Mouse (Mus musculus): ENCODE data around the gene Stk11ip.

The Stk11ip gene

DNA sequence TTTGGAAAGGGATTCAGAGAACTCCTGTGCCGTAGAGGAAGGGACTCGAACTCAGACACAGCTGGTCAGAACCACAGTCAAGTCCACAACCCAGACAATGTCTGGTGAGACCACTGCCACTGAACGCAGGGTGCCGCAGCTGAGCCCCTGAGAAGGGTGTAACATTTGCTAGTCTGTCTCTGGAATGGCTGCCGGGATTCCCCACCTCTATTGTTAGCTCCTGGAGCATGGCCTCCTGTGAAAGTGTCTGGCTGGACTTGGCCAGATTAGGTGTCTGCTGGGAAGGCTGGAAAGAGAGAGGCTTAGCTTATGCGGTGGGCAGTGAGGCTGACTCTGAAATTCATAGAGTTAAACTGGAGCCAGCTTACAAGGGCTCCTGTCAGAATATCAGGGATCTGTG is 49.1 kb downstream of the Stk11ip start:
- no peak for DNase-seq (ENCODE audit: low read depth, low spot score)

DNA sequence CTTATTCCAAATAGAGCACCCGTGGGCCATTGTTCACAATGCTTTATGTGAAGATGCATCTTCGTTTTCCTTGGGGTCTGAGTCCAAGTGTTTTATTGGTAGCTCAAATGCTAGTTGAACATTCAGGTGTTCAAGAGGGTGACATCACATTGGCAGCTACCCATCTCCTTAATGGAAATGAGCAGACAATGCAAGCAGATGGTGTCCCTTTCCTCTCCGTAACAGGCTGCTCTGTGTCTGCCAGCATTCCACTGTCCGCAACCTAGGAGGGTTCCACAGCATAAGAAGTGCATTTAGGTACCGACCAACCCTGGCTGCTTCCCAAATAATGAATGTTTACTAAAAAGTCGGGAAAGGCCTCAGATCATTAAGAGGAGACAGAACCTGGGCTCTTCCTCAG is 51.4 kb downstream of the Stk11ip start:
- no peak for DNase-seq (ENCODE audit: low read depth, low spot score)

DNA sequence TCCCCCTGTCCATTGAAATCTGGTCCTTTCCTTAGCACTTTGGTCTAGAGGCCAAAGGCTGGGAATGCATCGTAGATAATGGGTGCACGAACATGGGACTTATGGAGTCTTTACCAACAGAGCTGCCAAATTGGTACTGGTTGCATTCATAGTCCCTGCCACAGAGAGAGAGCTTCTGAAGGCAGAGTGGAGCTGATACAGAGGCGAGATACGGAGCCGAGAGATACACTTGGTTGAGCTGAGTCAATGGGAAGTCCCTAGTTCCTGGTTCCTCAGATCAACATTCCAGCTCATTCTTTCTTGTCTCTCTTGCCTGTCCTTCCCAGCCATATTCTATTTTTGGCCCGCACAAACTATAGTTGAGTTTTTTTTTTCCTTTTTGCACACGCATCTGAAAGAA is 52.4 kb downstream of the Stk11ip start:
- no peak for DNase-seq (ENCODE audit: low read depth, low spot score)

DNA sequence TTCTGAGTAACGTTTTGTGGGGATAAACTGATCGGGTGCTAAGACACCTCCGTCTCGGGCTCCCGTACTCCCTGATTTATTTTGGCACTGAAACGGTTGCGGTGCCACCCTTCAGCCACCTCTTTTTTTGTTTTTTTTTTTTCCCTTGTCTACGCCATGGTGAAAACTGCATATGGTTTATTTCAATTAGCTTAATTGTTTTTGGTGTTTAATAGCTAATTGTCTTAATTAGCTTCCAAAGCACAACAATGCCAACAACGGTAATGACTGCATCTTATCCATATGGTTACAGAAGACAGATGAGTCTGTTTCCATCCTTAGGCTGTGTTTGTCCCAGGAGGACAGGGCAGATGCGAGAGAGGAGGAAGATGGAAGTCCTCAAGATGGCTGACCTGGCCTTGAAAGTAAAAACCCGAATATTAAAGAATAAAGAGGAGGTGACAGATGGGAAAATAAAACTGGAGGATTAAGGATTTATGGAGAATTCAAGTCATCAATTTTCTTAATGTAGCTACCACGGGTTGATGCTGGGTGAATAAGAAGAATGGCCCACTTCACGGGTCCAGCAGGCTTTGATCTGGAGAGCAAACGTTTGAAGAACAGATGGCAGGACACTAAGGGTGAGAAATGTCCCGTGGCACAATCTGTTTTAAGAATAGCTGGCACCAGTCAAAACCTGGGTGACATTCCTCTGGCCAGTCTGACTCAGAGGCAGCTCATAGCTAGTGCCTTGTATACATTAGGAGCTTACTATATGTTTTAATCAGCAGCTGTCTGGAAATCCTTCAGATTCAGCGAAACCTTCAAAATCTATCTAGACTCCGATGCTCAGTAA is 53.4 kb downstream of the Stk11ip start:
- DNase-seq (ENCODE audit: low read depth, low spot score) = no peak

DNA sequence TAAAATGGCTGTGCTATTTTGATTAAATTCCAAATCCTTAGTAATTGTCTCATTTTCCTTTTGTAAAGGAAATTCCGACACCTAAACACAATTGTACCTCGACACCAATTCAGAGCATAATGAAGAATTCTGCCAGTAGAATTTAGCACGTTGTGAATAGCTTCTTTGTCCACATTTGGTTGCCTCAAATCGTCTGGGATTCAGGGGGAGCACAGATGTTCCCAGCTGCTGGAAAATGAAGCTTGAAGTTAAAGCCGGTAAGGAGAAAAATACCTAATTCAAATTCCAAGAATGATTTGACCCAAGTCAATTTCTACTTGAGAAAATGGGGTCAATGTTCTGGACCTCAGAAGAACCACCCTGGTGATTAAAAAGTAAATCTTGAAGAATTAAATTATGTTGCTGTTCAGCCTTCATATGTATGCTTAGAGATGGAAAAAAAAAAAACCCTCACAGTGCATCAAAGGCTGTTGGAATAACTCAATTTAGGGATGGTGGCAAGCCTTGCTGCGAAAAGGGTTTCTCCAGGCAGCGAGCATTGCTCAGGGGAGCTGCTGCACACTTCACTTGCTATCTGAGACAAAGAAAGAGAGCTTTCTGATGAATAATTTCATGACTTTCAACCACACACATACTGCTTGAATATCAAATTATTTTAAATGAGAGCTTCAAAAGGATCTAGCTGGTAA is 60.8 kb downstream of the Stk11ip start:
- no peak for DNase-seq (ENCODE audit: low read depth, low spot score)

DNA sequence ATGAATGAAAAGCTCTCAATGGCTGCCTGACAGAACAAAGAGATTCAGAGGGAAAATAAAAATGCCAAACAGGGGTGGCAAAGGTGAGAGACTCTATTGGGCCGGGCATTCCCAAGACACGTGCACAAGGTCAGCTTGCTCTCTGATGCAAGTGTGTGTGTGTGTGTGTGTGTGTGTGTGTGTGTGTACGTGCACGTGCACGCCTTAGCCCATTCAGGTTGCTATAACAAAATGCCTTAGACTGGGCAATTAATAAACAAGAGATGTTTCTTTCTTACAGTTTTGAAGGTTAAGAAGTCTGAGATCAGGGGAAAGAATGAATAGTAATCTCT is 61.3 kb downstream of the Stk11ip start:
- no peak for DNase-seq (ENCODE audit: low read depth, low spot score)

DNA sequence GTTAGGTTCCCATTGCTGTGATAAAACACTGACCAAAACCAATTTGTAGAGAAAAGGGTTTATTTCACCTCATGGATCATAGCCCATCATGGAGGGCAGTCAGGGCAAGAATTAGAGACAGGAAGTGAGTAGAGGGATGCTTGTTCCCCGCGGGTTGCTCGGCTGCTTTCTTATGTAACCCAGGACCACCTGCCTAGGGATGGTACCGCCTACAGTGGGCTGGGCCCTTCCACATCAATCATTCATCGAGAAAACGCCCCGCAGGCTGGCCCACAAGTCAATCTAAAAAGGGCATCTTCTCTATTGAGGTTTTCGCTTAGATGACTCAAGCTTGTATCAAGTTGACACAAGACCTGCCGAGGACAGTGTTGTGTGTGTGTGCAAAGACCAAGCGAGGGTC is 61.7 kb downstream of the Stk11ip start:
- DNase-seq (ENCODE audit: low read depth, low spot score) = no peak

DNA sequence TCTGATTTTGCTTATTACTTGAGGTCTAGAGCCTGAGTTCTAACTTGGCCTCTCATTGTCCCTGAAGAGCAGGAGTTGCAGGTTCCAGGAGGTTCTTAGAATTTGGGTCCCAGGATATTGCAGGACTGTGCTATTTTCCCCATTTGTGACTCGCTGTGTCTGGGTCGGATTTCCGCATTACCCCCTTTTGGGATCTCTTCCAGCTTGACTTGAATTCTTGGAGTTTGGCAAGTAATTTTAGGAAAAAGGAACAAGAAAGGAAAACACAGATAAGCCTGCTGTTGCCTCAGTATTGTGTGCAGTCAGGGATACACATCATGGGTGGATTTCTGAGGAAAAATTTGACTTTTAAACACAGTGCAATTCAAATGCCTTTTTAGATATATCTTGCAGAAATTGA is 65.5 kb downstream of the Stk11ip start:
- DNase-seq (ENCODE audit: low read depth, low spot score) = no peak
